In genomic region chr6:53562586-53562985, GRCm38 (mm10) we compare ENCODE assay signal across 12 mouse cellular contexts.
"Had no signal": no experiment of that assay in that cellular context is flagged by ENCODE, and none has a peak within 500 bp of the region (broad histone marks: within the 10 kb centered on the region; RNA-seq: fewer than 3 reads in every experiment).

No protein-coding gene starts in this region.

- H3K4me3 ChIP-seq: limb, embryonic 13.5 days; midbrain, embryonic 10.5 days; neural tube, embryonic 12.5 days had no signal

- DNase-seq: kidney, postnatal 10 days; kidney, postnatal 4 days; left cerebral cortex, postnatal 4 days; lung, adult 18-20 months; lung, postnatal 36 days; midbrain, embryonic 14.5 days; thymus, adult 18-20 months; thymus, postnatal 14 days had no signal

- H3K4me1 ChIP-seq: neural tube, embryonic 12.5 days had no signal

- H3K9ac ChIP-seq: limb, embryonic 13.5 days; liver, embryonic 14.5 days; neural tube, embryonic 12.5 days had no signal

- H3K4me2 ChIP-seq: limb, embryonic 13.5 days; neural tube, embryonic 12.5 days had no signal

- H3K27ac ChIP-seq: liver, embryonic 14.5 days; midbrain, embryonic 10.5 days; neural tube, embryonic 12.5 days had no signal

- H3K36me3 ChIP-seq: limb, embryonic 13.5 days; midbrain, embryonic 10.5 days; neural tube, embryonic 12.5 days had no signal

- H3K9me3 ChIP-seq: limb, embryonic 13.5 days; midbrain, embryonic 10.5 days; neural tube, embryonic 12.5 days had no signal

- H3K27me3 ChIP-seq: limb, embryonic 13.5 days; neural tube, embryonic 12.5 days had no signal
